In the genomic region with DNA sequence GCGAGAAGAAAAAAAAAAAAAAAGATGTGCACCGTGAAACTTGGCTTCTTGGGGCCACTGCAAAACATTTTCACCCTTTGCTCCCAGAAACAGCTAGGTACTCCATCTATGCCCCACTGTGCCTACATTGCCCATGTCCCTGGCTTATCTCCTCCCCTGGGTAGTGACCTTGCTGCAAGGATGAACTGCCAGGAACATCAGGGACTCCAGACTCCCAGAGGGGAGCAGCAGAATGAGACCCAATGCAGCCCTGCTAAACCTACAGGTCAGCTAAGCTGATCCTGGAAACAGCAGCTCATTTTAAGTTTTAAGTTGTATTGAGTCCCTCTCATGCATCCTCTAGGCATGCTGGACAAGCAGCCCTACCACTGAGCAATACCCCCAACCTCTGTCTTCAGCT, we compare ENCODE assay signal across 16 mouse cellular contexts.
"Had no signal": no experiment of that assay in that cellular context is flagged by ENCODE, and none has a peak within 500 bp of the region (broad histone marks: within the 10 kb centered on the region; RNA-seq: fewer than 3 reads in every experiment).

No protein-coding gene starts in this region.

- DNase-seq: lung, adult 2 months; lung, postnatal 14 days; lung, postnatal 36 days; right cerebral cortex, postnatal 14 days; thymus, adult 2 months; thymus, postnatal 25 days; thymus, postnatal 4 days had no signal

- H3K4me1 ChIP-seq: lung, embryonic 15.5 days; megakaryocyte, embryonic 14.5 days; neural tube, embryonic 12.5 days; stomach, embryonic 15.5 days had no signal

- H3K27ac ChIP-seq: lung, embryonic 15.5 days; macrophage; midbrain, embryonic 12.5 days; midbrain, embryonic 15.5 days; neural tube, embryonic 12.5 days; stomach, embryonic 15.5 days; stomach, postnatal 0 days had no signal

- ATAC-seq: lung, postnatal 0 days; midbrain, embryonic 15.5 days had no signal

- H3K9me3 ChIP-seq: lung, embryonic 15.5 days; midbrain, embryonic 12.5 days; midbrain, embryonic 15.5 days; neural tube, embryonic 12.5 days; stomach, embryonic 15.5 days had no signal

- H3K36me3 ChIP-seq: lung, embryonic 15.5 days; midbrain, embryonic 12.5 days; midbrain, embryonic 15.5 days; neural tube, embryonic 12.5 days; stomach, embryonic 15.5 days had no signal

- H3K4me2 ChIP-seq: lung, embryonic 15.5 days; midbrain, embryonic 12.5 days; midbrain, embryonic 15.5 days; neural tube, embryonic 12.5 days; stomach, embryonic 15.5 days had no signal

- H3K4me3 ChIP-seq: lung, embryonic 15.5 days; megakaryocyte, embryonic 14.5 days; midbrain, embryonic 12.5 days; midbrain, embryonic 15.5 days; neural tube, embryonic 12.5 days; stomach, embryonic 15.5 days had no signal

- H3K27me3 ChIP-seq: lung, embryonic 15.5 days; megakaryocyte, embryonic 14.5 days; midbrain, embryonic 12.5 days; midbrain, embryonic 15.5 days; neural tube, embryonic 12.5 days; stomach, embryonic 15.5 days had no signal

- H3K9ac ChIP-seq: lung, embryonic 15.5 days; midbrain, embryonic 12.5 days; midbrain, embryonic 15.5 days; neural tube, embryonic 12.5 days; stomach, embryonic 15.5 days had no signal
